Mouse (Mus musculus): ENCODE data around the gene Nop2. TPM values are rescaled to one million over a fixed set of nuclear protein-coding genes. Genes with fewer than 3 reads are reported as not detected.
A peak's percentile ranks its signal among the peaks of the same experiment; 100 is the strongest.

The Nop2 gene
- 62.5 and 69.3 TPM in 2 replicates for polyA plus RNA-seq (2015; fragmentation: Nextera tagmentation; extraction: Ambion mirVana)

DNA sequence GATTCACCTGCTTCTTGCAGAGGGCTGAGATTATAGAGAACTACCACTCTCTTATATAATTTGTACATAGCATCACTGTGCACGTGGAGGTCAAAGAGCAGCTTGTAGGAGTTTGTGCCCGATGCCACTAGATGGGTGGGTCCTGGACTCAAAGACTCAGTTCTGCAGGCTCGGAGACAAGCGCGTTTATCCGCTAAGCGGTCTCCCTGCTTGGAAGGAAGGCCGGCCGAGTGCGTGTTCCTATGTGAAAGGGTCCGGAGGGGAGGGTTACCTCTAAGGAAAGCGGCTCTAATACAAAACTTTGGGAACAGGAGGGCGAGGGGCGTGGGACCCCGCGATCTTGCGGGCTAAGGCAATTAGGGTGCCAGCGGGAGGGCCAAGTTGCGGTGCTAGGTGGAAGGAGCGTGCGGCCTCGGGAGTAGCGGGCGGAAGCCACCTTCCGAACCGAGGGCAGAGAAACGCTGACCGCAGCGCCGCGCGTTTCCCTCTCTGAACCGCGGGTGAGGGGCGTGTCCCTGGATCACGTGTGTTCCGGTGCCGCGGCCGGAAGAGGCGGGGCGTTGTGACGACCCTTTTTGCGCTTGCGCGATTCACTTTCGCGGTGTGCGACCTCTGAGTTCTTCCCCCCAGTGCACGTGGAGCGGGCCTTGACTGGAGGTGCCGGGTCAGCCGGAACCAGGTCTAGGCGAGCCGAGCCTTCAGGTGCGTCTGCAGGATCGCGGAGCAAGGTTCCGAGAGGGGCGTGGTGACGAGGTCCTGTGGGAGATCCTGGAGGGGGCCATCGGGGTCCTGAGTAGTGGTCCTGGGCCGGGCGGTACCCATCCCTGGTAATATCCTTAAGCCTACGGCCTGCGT, at the start of gene Nop2:
Gene Nop2 (plus strand): TSS at position 608 of the 855 bp plus-strand sequence.
- under 1% methylated on average over 66 of the region's 66 CpGs for WGBS
- H3K4me3 ChIP-seq = peak within 1 kb of the TSS; percentile 68
- peak within 1 kb of the TSS; percentile 92 for H3K27ac ChIP-seq
- peak within 1 kb of the TSS; percentile 79 for H3K9ac ChIP-seq
- H3K4me2 ChIP-seq = peak within 1 kb of the TSS; percentile 86
- peaks cover 70% of the 10 kb centered on the region for H3K36me3 ChIP-seq
- H3K4me1 ChIP-seq = peaks cover 16% of the 10 kb centered on the region
- no peaks in the 10 kb centered on the region for H3K9me3 ChIP-seq
- peak; percentile 91 for ATAC-seq (ENCODE audit: insufficient number of reproducible peaks, insufficient read depth, low FRiP score, low TSS enrichment, low read depth)
- H3K27me3 ChIP-seq = no peaks in the 10 kb centered on the region

DNA sequence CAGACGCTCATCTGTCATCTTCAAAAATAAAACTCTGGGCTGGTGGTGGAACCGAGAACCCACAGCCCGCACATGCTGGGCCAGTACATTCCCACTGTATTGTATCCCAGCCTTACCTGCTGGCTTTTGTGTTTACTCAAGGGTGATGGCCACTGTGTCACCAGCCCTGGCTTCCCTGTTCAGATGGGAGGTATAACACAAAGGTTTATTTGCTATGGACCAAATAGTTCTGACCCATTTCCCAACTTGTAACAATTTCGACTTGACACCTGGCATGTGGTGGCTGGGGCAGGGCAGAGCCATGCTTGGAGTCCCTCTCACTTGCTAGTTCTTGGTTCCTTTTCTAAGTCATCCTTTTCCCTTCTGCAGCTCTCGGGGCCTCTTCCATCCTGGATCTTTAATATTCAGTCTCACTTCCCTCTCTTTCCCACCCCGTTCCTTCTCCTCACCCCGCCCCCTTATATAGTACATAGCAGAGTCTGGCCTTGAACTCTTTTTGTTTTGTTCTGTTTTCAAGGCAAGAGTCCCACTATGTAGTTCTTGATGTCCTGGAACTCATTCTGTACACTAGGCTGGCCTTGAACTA, 48.8 kb upstream of the Nop2 start:
- 86% methylated on average over 7 of the region's 7 CpGs for whole genome bisulfite sequencing
- no peak overlapping the region for H3K4me3 ChIP-seq
- H3K4me1 ChIP-seq = peaks cover 8% of the 10 kb centered on the region
- no peaks in the 10 kb centered on the region; the same call in 1 of the 2 replicates for H3K27me3 ChIP-seq
- H3K27ac ChIP-seq = no peak overlapping the region
- H3K4me2 ChIP-seq = no peak overlapping the region
- no peaks in the 10 kb centered on the region for H3K36me3 ChIP-seq
- H3K9ac ChIP-seq = no peak overlapping the region
- no peaks in the 10 kb centered on the region for H3K9me3 ChIP-seq
- no peak for ATAC-seq (ENCODE audit: insufficient number of reproducible peaks, insufficient read depth, low FRiP score, low TSS enrichment, low read depth)

DNA sequence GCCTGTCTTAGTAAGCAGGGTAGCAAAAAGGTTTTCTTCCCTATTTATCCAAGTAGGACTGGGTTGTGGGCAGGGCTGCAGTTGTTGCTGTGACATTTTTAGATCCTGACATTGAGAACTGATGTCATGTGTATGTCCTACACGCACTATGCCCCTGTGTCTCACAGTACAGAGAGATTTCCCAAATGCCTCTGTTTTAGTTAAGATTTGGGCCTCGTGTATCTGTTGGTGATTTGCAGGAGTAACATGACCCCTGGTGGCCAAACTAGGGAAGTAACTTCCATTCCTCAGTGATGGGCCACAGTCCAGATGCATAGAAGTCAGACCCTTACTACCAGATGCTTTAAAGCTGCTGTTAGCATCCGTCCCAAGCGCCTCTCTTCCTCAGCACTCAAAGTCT, 47.3 kb upstream of the Nop2 start:
- Histone ChIP-seq H3K36me3 (no peaks in the 10 kb centered on the region), H3K9ac (peak overlapping the region; percentile 28; the same call in 1 of the 2 replicates), H3K4me2 (no peak overlapping the region), H3K27ac (peak overlapping the region; percentile 18; the same call in 1 of the 2 replicates), H3K4me1 (peaks cover 21% of the 10 kb centered on the region), H3K9me3 (no peaks in the 10 kb centered on the region), H3K4me3 (no peak overlapping the region), H3K27me3 (no peaks in the 10 kb centered on the region; the same call in 1 of the 2 replicates)
- WGBS = 5% methylated on average over 4 of the region's 4 CpGs
- ATAC-seq (ENCODE audit: insufficient number of reproducible peaks, insufficient read depth, low FRiP score, low TSS enrichment, low read depth) = no peak

DNA sequence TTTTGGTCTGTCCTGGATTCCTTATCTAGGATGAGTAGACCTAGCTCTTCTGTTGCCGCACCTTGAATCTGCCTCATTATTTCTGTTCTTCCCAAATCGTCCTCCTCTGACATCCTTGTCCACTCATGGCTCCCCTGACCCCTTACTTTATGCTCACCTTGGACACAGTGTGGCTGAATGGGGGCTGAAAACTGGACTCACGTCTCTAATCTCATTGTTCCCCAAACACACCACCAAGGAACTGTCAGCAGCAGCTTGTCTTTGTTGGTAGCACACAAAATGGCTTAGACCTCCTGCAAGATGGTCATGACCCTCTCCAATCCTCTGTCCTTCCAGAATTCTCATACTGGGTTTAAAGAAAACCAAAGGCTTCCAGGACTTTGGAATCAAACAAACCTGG, 43.8 kb upstream of the Nop2 start:
- ATAC-seq (ENCODE audit: insufficient number of reproducible peaks, insufficient read depth, low FRiP score, low TSS enrichment, low read depth) = no peak
- no peaks in the 10 kb centered on the region for H3K27me3 ChIP-seq
- no peak overlapping the region for H3K4me2 ChIP-seq
- H3K9ac ChIP-seq = no peak overlapping the region
- H3K4me3 ChIP-seq = no peak overlapping the region
- H3K4me1 ChIP-seq = peaks cover 30% of the 10 kb centered on the region
- no peaks in the 10 kb centered on the region for H3K9me3 ChIP-seq
- H3K27ac ChIP-seq = peak overlapping the region; percentile 97
- H3K36me3 ChIP-seq = no peaks in the 10 kb centered on the region
- 81% methylated on average over 3 of the region's 3 CpGs for WGBS

DNA sequence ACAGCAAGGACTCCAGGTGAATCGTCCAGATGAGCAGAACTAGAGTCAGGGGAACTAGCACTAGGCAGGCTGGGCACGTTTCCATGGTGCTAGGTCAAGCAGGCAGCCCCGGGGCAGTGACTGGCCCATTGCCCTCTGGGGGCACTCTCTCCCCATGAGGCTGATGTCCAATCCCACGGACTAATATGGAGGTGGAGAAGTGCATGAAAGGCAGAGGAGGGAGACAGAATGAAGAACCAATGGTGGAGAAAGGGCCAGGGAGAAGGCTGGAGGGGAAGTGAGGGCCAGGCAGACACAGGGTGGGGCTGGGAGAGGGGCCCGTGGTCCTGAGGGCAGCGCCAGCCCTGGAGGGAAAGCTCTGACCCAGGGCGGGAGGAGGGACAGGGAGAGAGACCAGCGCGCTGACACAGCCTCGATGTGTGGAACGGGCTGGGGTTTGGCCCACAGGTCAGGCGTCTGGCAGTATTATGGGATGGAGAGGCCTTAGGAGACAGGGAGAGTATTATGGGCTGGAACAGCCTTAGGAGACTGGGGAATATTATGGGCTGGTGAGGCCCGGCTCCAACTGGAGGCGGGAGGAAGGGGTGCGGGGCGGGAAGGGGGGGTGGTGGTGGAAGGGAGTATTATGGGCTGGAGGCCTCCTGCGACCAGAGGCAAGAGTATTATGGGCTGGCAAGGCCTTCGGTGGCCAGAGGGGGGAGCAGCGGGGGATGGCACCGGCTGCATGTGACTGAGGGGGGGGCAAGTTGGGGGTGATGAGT, 43.0 kb upstream of the Nop2 start:
- Histone ChIP-seq H3K4me1 (peaks cover 30% of the 10 kb centered on the region), H3K9ac (peak overlapping the region; percentile 59)

DNA sequence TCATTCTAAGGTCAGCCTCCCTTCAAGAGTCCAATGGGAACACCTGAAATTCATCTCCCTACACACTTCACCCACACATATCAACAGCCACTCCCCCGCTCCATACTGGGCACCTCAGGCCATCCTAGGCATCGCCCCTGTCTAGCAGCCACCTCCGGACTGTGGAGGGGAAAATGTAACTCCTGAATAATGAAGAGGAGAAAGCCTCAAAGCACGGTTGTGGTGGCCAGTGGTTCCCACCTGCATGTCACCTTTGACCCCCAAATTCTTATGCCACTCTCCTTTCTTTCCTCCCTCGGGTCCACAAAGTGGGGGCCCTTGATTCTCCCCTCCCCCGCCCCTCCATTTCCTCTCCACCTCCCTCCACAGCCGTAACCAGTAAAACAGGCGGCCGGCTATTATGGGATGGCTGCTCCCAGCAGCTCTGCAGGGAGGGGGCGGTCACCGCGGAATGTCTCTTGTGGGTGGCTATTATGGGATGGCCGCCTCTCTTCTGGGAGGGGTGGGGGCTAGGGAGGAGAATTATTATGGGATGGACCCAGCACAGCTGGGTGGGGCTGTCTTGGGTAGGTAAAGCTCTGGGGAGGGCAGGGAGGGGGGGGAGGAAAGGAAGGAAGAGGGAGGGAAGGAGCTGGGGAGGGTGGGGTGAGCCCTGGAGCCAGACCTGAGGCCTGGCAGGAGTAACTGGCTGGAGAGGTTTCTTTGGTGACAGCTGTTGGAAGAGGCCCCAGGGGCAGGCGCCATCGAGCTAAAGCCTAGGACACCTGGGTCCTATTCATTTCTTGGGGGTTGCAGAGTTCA, 42.0 kb upstream of the Nop2 start:
- Histone ChIP-seq H3K27me3 (no peaks in the 10 kb centered on the region), H3K9ac (peak overlapping the region; percentile 66), H3K27ac (peak overlapping the region; percentile 97), H3K4me3 (peak overlapping the region; percentile 18), H3K9me3 (no peaks in the 10 kb centered on the region), H3K4me2 (peak overlapping the region; percentile 58), H3K36me3 (no peaks in the 10 kb centered on the region), H3K4me1 (peaks cover 27% of the 10 kb centered on the region)
- 3% methylated on average over 15 of the region's 15 CpGs for WGBS
- ATAC-seq (ENCODE audit: insufficient number of reproducible peaks, insufficient read depth, low FRiP score, low TSS enrichment, low read depth) = peak; percentile 66

More for the DNA sequence above, 43.0 kb upstream of the Nop2 start:
- H3K27me3 ChIP-seq = no peaks in the 10 kb centered on the region
- peak overlapping the region; percentile 97 for H3K27ac ChIP-seq
- H3K9me3 ChIP-seq = no peaks in the 10 kb centered on the region
- H3K4me2 ChIP-seq = peak overlapping the region; percentile 58
- peak overlapping the region; percentile 6; the same call in 1 of the 2 replicates for H3K4me3 ChIP-seq
- WGBS = 3% methylated on average over 18 of the region's 20 CpGs
- peak; percentile 81 for ATAC-seq (ENCODE audit: insufficient number of reproducible peaks, insufficient read depth, low FRiP score, low TSS enrichment, low read depth)
- no peaks in the 10 kb centered on the region for H3K36me3 ChIP-seq

DNA sequence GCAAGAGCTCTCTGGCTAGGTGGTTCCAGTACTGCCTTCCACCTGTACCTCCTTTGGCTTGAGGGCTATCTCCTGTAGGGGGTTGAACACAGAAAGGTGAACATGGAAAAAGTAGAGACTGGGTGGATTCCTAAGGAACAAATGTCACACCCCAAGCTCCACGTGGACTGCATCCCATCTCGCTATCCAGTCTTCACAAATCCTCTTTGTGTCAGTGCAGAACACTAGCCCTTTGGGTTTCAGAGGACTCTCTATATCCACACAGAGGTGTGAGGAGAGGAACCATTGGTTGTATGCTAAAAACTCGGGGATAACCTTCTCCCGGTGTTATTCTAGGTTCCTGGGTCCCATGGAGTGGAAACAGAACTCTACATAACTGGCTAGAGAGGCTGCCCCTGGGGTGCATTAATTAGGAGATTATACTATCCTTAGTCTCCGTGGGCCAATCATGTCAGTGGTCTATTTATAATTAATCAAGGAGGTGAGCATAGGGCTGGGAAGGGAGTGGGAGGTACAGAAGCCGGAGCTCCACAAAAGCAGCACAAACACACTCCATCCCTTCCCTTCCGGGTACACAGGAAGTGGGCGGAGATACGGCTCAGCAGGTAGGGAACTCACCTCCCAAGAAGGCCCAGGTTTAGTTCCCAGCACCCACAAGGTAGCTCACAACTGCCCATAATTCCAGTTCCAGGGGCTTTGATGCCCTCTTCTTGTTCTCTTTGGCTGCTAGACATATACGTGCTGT, 41.2 kb upstream of the Nop2 start:
- 60% methylated on average over 10 of the region's 10 CpGs for WGBS
- Histone ChIP-seq H3K4me2 (peak overlapping the region; percentile 58), H3K4me3 (0 out of 2 replicates have a peak overlapping the region, but pooled peaks have one; percentile 18)

DNA sequence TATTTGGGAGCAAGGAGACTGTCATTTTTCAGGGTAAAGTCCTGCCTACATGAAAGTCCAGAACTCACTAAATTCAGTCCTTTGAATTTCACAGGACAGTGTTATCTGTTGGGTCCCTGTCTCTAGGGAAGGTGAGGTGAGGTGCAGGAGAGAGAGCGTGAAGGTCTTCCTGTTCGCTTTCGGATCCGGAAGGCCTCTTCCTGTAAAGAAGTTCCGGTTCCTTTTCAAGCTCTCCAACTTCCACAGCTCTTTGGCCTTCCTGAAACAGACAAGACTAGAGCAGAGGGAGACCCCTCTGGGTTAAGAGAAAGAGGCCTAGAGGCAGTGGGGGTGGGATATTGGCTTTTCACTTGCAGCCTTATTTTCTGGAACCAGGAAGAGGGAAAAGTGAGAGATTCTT, 39.3 kb upstream of the Nop2 start:
- H3K4me1 ChIP-seq = peaks cover 27% of the 10 kb centered on the region

More for the DNA sequence above, 41.2 kb upstream of the Nop2 start:
- Histone ChIP-seq H3K27ac (peak overlapping the region; percentile 97), H3K9me3 (no peaks in the 10 kb centered on the region), H3K4me1 (peaks cover 27% of the 10 kb centered on the region), H3K36me3 (no peaks in the 10 kb centered on the region), H3K27me3 (no peaks in the 10 kb centered on the region), H3K9ac (peak overlapping the region; percentile 66; the same call in 1 of the 2 replicates)
- ATAC-seq (ENCODE audit: insufficient number of reproducible peaks, insufficient read depth, low FRiP score, low TSS enrichment, low read depth) = no peak

DNA sequence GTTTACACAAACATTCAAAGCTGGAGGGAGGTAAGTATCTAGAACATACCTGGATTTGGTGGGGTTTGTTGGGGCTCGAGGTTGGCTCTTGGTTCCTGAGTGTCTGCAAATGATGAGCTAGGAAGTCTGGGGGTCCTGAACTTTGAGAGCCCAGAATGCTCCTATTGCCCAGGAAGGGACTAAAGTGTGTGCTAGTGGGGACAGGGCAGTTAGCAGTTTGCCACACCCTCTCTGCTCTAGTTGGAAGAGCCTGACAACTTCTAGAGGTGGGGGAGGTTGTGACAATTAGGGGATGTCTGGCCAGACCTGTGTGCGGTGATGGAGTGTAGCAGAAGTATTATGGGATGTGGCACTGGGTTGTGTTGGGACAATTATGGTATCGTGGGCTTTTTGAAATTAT, 36.9 kb upstream of the Nop2 start:
- H3K4me3 ChIP-seq = no peak overlapping the region
- no peak for ATAC-seq (ENCODE audit: insufficient number of reproducible peaks, insufficient read depth, low FRiP score, low TSS enrichment, low read depth)
- H3K9me3 ChIP-seq = no peaks in the 10 kb centered on the region
- peaks cover 19% of the 10 kb centered on the region for H3K36me3 ChIP-seq
- peaks cover 34% of the 10 kb centered on the region for H3K4me1 ChIP-seq
- H3K27ac ChIP-seq = peak overlapping the region; percentile 94
- 54% methylated on average over 3 of the region's 3 CpGs for WGBS
- H3K9ac ChIP-seq = no peak overlapping the region
- H3K4me2 ChIP-seq = no peak overlapping the region
- no peaks in the 10 kb centered on the region for H3K27me3 ChIP-seq

More for the DNA sequence above, 39.3 kb upstream of the Nop2 start:
- Histone ChIP-seq H3K4me2 (no peak overlapping the region), H3K4me3 (no peak overlapping the region), H3K9ac (no peak overlapping the region), H3K27ac (peak overlapping the region; percentile 16; the same call in 1 of the 2 replicates), H3K27me3 (no peaks in the 10 kb centered on the region), H3K9me3 (no peaks in the 10 kb centered on the region), H3K36me3 (no peaks in the 10 kb centered on the region)
- no peak for ATAC-seq (ENCODE audit: insufficient number of reproducible peaks, insufficient read depth, low FRiP score, low TSS enrichment, low read depth)
- 92% methylated on average over 5 of the region's 5 CpGs for WGBS

Measured in embryonic facial prominence, embryonic 13.5 days (tissue).